17 mouse cellular contexts compared by ENCODE assay signal in genomic region chr1:159664945-159665344, GRCm38 (mm10).
DNase-seq lines count a peak whose midpoint lies in the region; ATAC-seq and TF ChIP-seq lines count a peak whose summit lies in the region.
"Had no signal": no experiment of that assay in that cellular context is flagged by ENCODE, and none has a peak within 500 bp of the region (broad histone marks: within the 10 kb centered on the region; RNA-seq: fewer than 3 reads in every experiment).

No protein-coding gene starts in this region.

- H3K27ac ChIP-seq in left cerebral cortex, adult 2 months, result peak overlapping the region; percentile 28; the same call in 1 of the 2 replicates
- H3K27ac ChIP-seq: embryonic facial prominence, embryonic 15.5 days; heart, adult 2 months; hindbrain, embryonic 10.5 days; hindbrain, embryonic 14.5 days; intestine, embryonic 15.5 days had no signal

- intact Hi-C loops in left cerebral cortex, adult 2 months (cut with DNase I), result loop anchor here (5.0 to 10.0 kb wide), 2 partner anchors 107 to 270 kb away; no protein-coding TSS in a partner anchor
- intact Hi-C loops in left cerebral cortex, postnatal 10 days (cut with DNase I), result loop anchor here (5.0 kb wide), 1 partner anchor 143 kb away; the partner anchor contains the start of gene Tnr

- no peak for TF ChIP-seq POLR2A in brain, embryonic 14.5 days (IDR thresholded peaks at IDR 0.05; ENCODE audit: borderline replicate concordance, extremely low read depth, insufficient read depth, insufficient read length, poor library complexity, severe bottlenecking)

- no peak for DNase-seq in frontal cortex, postnatal 14 days (ENCODE audit: low spot score in 2 of 2)
- no peak for DNase-seq in left cerebral cortex, adult 2 months (ENCODE audit: extremely low spot score in 1 of 2, low spot score in 2 of 2)
- no peak for DNase-seq in left cerebral cortex, postnatal 10 days (ENCODE audit: extremely low spot score in 1 of 2, low spot score in 2 of 2)
- peak; percentile 43 for DNase-seq in brain, embryonic 14.5 days (ENCODE audit: low read depth)
- DNase-seq in testis, postnatal 14 days (ENCODE audit: low spot score), result no peak
- DNase-seq: adrenal gland, adult 2 months; adrenal gland, postnatal 25 days; embryo, embryonic 11 days; gastrocnemius, postnatal 10 days; heart, adult 2 months had no signal

- peak; percentile 81 for ATAC-seq in frontal cortex, adult (ENCODE audit: low TSS enrichment)
- ATAC-seq: intestine, embryonic 15.5 days had no signal

- no peak for TF ChIP-seq CTCF in left cerebral cortex, adult 2 months (IDR thresholded peaks at IDR 0.05)
- no peak for TF ChIP-seq CTCF in brain, embryonic 14.5 days (IDR thresholded peaks at IDR 0.05; ENCODE audit: borderline replicate concordance, extremely low read depth, insufficient read depth, insufficient read length)

- no peak overlapping the region for H3K4me3 ChIP-seq in left cerebral cortex, adult 2 months
- H3K4me3 ChIP-seq: embryonic facial prominence, embryonic 15.5 days; erythroblast, embryonic 14.5 days; heart, adult 2 months; heart, embryonic 12.5 days; hindbrain, embryonic 10.5 days; intestine, embryonic 15.5 days had no signal
